Mouse (Mus musculus): ENCODE measurements around the gene Megf6.

Gene Megf6

GRCm38 (mm10) chr4:154249316-154249715 is 78.8 kb downstream of the Megf6 start:
- DNase-seq (ENCODE audit: low read depth, low spot score) = no peak

- DNase-seq (ENCODE audit: low read depth, low spot score) = no peak
These were observed 82.2 kb downstream of the Megf6 start for GRCm38 (mm10) chr4:154252537-154253255.

- no peak for DNase-seq (ENCODE audit: low read depth, low spot score)
These were observed 90.2 kb downstream of the Megf6 start for GRCm38 (mm10) chr4:154260755-154261154.

GRCm38 (mm10) chr4:154262071-154262470 is 91.5 kb downstream of the Megf6 start:
- no peak for DNase-seq (ENCODE audit: low read depth, low spot score)

GRCm38 (mm10) chr4:154267511-154267910 is 97.0 kb downstream of the Megf6 start:
- DNase-seq (ENCODE audit: low read depth, low spot score) = no peak

GRCm38 (mm10) chr4:154269520-154269919 is 99.0 kb downstream of the Megf6 start:
- no peak for DNase-seq (ENCODE audit: low read depth, low spot score)

GRCm38 (mm10) chr4:154273000-154273399 is 102.5 kb downstream of the Megf6 start:
- peak; percentile 51 for DNase-seq (ENCODE audit: low read depth, low spot score)

GRCm38 (mm10) chr4:154279481-154279880 is 109.0 kb downstream of the Megf6 start:
- no peak for DNase-seq (ENCODE audit: low read depth, low spot score)

- no peak for DNase-seq (ENCODE audit: low read depth, low spot score)
These were observed 113.1 kb downstream of the Megf6 start for GRCm38 (mm10) chr4:154283671-154284070.

- no peak for DNase-seq (ENCODE audit: low read depth, low spot score)
These were observed 123.2 kb downstream of the Megf6 start for GRCm38 (mm10) chr4:154293735-154294201.

GRCm38 (mm10) chr4:154294262-154294731 is 123.8 kb downstream of the Megf6 start:
- DNase-seq (ENCODE audit: low read depth, low spot score) = no peak

- DNase-seq (ENCODE audit: low read depth, low spot score) = no peak
These were observed 127.2 kb downstream of the Megf6 start for GRCm38 (mm10) chr4:154297761-154298160.

GRCm38 (mm10) chr4:154299541-154300271 is 129.2 kb downstream of the Megf6 start:
- DNase-seq (ENCODE audit: low read depth, low spot score) = peak; percentile 4

GRCm38 (mm10) chr4:154301466-154301881 is 130.9 kb downstream of the Megf6 start, which contains the start of gene Arhgef16:
TSS of gene Arhgef16 (minus strand) at chr4:154301676.
- peak; percentile 63 for DNase-seq (ENCODE audit: low read depth, low spot score)

GRCm38 (mm10) chr4:154309131-154309530 is 138.6 kb downstream of the Megf6 start:
- DNase-seq (ENCODE audit: low read depth, low spot score) = no peak

- DNase-seq (ENCODE audit: low read depth, low spot score) = no peak
These were observed 140.2 kb downstream of the Megf6 start for GRCm38 (mm10) chr4:154310576-154311262.

- DNase-seq (ENCODE audit: low read depth, low spot score) = no peak
These were observed 141.7 kb downstream of the Megf6 start for GRCm38 (mm10) chr4:154312143-154312812.

GRCm38 (mm10) chr4:154312935-154313621 is 142.5 kb downstream of the Megf6 start:
- DNase-seq (ENCODE audit: low read depth, low spot score) = no peak

GRCm38 (mm10) chr4:154313622-154313967 is 143.1 kb downstream of the Megf6 start:
- DNase-seq (ENCODE audit: low read depth, low spot score) = no peak
